Mouse (Mus musculus) lung, postnatal 0 days (tissue): ENCODE data around the gene Mgat5. TPM values are rescaled to one million over a fixed set of nuclear protein-coding genes. Genes with fewer than 3 reads are reported as not detected.

Source experiments
- ATAC-seq: fragments of 200-750 bp; cut with Nextera tagmentation; 2 replicates; pipeline ENCODE4 v1.8.0; 2017; ENCODE audit warnings: moderate library complexity
- DNase-seq: peaks from one replicate; pipeline ENCODE4 v3.0.0-alpha.2; 2016; ENCODE audit warnings: low spot score
- H3K27ac ChIP-seq: fragments of 300-500 bp; sonication (generic); 2 replicates; pipeline ENCODE4 v1.5.1; 2014; ENCODE audit warnings: antibody characterized with exemption, mild to moderate bottlenecking, low read length, mixed read lengths
- H3K27me3 ChIP-seq: fragments of 300-500 bp; sonication (generic); replicated peaks from 2 replicates; pipeline ENCODE4 v1.6.1; 2014; ENCODE audit warnings: low read length, mixed read lengths; ENCODE audit not compliant: insufficient read depth
- H3K36me3 ChIP-seq: fragments of 300-500 bp; sonication (generic); 2 replicates; pipeline ENCODE4 v1.6.1; 2014; ENCODE audit warnings: low read length, mixed read lengths; ENCODE audit not compliant: insufficient read depth
- H3K4me1 ChIP-seq: fragments of 300-500 bp; sonication (generic); 2 replicates; pipeline ENCODE4 v1.6.1; 2014; ENCODE audit warnings: antibody characterized with exemption, low read depth, low read length, mixed read lengths; ENCODE audit not compliant: insufficient read depth
- H3K4me2 ChIP-seq: fragments of 300-500 bp; sonication (generic); replicated peaks from 2 replicates; pipeline ENCODE4 v1.6.1; 2014; ENCODE audit warnings: low read depth, mild to moderate bottlenecking, low read length, moderate library complexity, mixed read lengths
- H3K4me3 ChIP-seq: fragments of 300-500 bp; sonication (generic); 2 replicates; pipeline ENCODE4 v1.5.1; 2014; ENCODE audit warnings: low read depth, low read length
- H3K9ac ChIP-seq: fragments of 300-500 bp; sonication (generic); replicated peaks from 2 replicates; pipeline ENCODE4 v1.6.1; 2014; ENCODE audit warnings: low read depth, mild to moderate bottlenecking
- H3K9me3 ChIP-seq: fragments of 300-500 bp; sonication (generic); 2 replicates; pipeline ENCODE4 v1.6.1; 2016; ENCODE audit warnings: low read length, mixed read lengths
- CTCF ChIP-seq: IDR thresholded peaks from 2 replicates; pipeline ENCODE4 v1.5.1; 2016; ENCODE audit warnings: antibody characterized with exemption, mild to moderate bottlenecking
- EP300 ChIP-seq: IDR thresholded peaks from 2 replicates; pipeline ENCODE4 v1.6.1; 2016; ENCODE audit warnings: antibody characterized with exemption, mild to moderate bottlenecking, control low read depth
- WGBS: fragments of 180-500 bp; shearing (Covaris S2); extraction: QIAGEN DNeasy Blood & Tissue Kit; methylation state at CpG from one replicate; pipeline ENCODE4 v1.1.7; 2014; 5-methylcytosine and 5-hydroxymethylcytosine counted together
- polyA plus RNA-seq: library from polyadenylated mRNA; unstranded; fragments of >200 nt; fragmentation: Nextera tagmentation; extraction: Ambion mirVana; gene quantifications from 2 replicates; pipeline ENCODE4 v1.2.1, GENCODE M21; 2015

Mgat5 gene
- polyA plus RNA-seq, 1 experiment from 2014 or later, result 3.5 TPM

GRCm38 (mm10) chr1:127508921-127509320 lies 304.1 kb downstream of the Mgat5 start:
- Histone ChIP-seq H3K9me3 (no peaks in the 10 kb centered on the region), H3K27ac (no peak overlapping the region), H3K9ac (no peak overlapping the region), H3K27me3 (no peaks in the 10 kb centered on the region), H3K4me3 (no peak overlapping the region), H3K4me2 (no peak overlapping the region), H3K4me1 (no peaks in the 10 kb centered on the region), H3K36me3 (no peaks in the 10 kb centered on the region)
- TF ChIP-seq EP300 (no peak), CTCF (no peak)
- no peak for ATAC-seq
- 72% methylated on average over 8 of the region's 8 CpGs for WGBS
- DNase-seq, result no peak

GRCm38 (mm10) chr1:127511362-127511761 lies 306.5 kb downstream of the Mgat5 start:
- Histone ChIP-seq H3K9me3 (no peaks in the 10 kb centered on the region), H3K36me3 (no peaks in the 10 kb centered on the region), H3K4me3 (no peak overlapping the region), H3K4me1 (no peaks in the 10 kb centered on the region), H3K4me2 (no peak overlapping the region), H3K27me3 (no peaks in the 10 kb centered on the region), H3K27ac (no peak overlapping the region), H3K9ac (no peak overlapping the region)
- 83% methylated on average over 6 of the region's 6 CpGs for WGBS
- TF ChIP-seq EP300 (no peak), CTCF (no peak)
- no peak for ATAC-seq
- DNase-seq, result no peak

- no peak overlapping the region for H3K27ac ChIP-seq
- ATAC-seq (no peak), DNase-seq (no peak)
- 68% methylated on average over 6 of the region's 6 CpGs for WGBS
- no peak overlapping the region for H3K9ac ChIP-seq
- H3K9me3 ChIP-seq, result no peaks in the 10 kb centered on the region
- no peak overlapping the region for H3K4me3 ChIP-seq
- no peak for TF ChIP-seq EP300
- no peak for TF ChIP-seq CTCF
- no peak overlapping the region for H3K4me2 ChIP-seq
- no peaks in the 10 kb centered on the region for H3K36me3 ChIP-seq
- H3K27me3 ChIP-seq, result no peaks in the 10 kb centered on the region
- H3K4me1 ChIP-seq, result no peaks in the 10 kb centered on the region
Measured at GRCm38 (mm10) chr1:127512709-127513108, 307.9 kb downstream of the Mgat5 start.

- H3K9ac ChIP-seq, result no peak overlapping the region
- H3K4me1 ChIP-seq, result no peaks in the 10 kb centered on the region
- H3K9me3 ChIP-seq, result no peaks in the 10 kb centered on the region
- H3K4me2 ChIP-seq, result no peak overlapping the region
- H3K27me3 ChIP-seq, result no peaks in the 10 kb centered on the region
- no peaks in the 10 kb centered on the region for H3K36me3 ChIP-seq
- ATAC-seq, result no peak
- DNase-seq, result no peak
- no peak overlapping the region for H3K4me3 ChIP-seq
- TF ChIP-seq CTCF (no peak), EP300 (no peak)
- WGBS, result 81% methylated on average over 8 of the region's 8 CpGs
- no peak overlapping the region for H3K27ac ChIP-seq
Measured at GRCm38 (mm10) chr1:127513140-127513539, 308.3 kb downstream of the Mgat5 start.

GRCm38 (mm10) chr1:127513664-127514063 lies 308.8 kb downstream of the Mgat5 start:
- Histone ChIP-seq H3K27me3 (no peaks in the 10 kb centered on the region), H3K27ac (no peak overlapping the region), H3K36me3 (no peaks in the 10 kb centered on the region), H3K4me1 (no peaks in the 10 kb centered on the region), H3K9ac (no peak overlapping the region), H3K4me3 (no peak overlapping the region), H3K9me3 (no peaks in the 10 kb centered on the region), H3K4me2 (no peak overlapping the region)
- DNase-seq (no peak), ATAC-seq (no peak)
- no peak for TF ChIP-seq CTCF
- no peak for TF ChIP-seq EP300
- WGBS, result 82% methylated on average over 3 of the region's 3 CpGs

GRCm38 (mm10) chr1:127514479-127514878 lies 309.7 kb downstream of the Mgat5 start:
- Histone ChIP-seq H3K4me3 (no peak overlapping the region), H3K9ac (no peak overlapping the region), H3K4me2 (no peak overlapping the region), H3K27me3 (no peaks in the 10 kb centered on the region), H3K9me3 (no peaks in the 10 kb centered on the region), H3K36me3 (no peaks in the 10 kb centered on the region), H3K27ac (no peak overlapping the region), H3K4me1 (no peaks in the 10 kb centered on the region)
- ATAC-seq, result no peak
- TF ChIP-seq EP300 (no peak), CTCF (no peak)
- 77% methylated on average over 3 of the region's 3 CpGs for WGBS
- DNase-seq, result no peak

DNA sequence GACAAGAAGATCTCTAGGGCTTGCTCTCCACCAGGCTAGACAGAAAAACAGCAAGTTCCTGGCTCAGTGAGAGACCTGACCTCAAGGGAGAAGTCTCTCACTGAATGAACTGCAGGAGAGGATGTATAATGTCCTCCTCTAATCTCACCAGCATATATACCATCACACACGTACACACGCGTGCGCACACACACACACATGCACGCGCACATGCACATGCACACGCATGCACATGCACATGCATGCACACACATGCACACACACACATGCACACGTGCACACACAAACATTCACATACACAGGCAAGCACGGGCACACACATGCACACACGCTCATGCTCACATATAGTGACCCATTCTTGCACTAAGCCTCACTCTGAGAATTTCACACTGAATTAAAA lies 310.1 kb downstream of the Mgat5 start:
- ATAC-seq, result no peak
- 97% methylated on average over 10 of the region's 10 CpGs for WGBS
- no peak overlapping the region for H3K9ac ChIP-seq
- TF ChIP-seq EP300, result no peak
- no peak for TF ChIP-seq CTCF
- no peak overlapping the region for H3K27ac ChIP-seq
- no peak overlapping the region for H3K4me2 ChIP-seq
- H3K9me3 ChIP-seq, result no peaks in the 10 kb centered on the region
- no peaks in the 10 kb centered on the region for H3K36me3 ChIP-seq
- H3K4me3 ChIP-seq, result no peak overlapping the region
- H3K27me3 ChIP-seq, result no peaks in the 10 kb centered on the region
- no peak for DNase-seq
- no peaks in the 10 kb centered on the region for H3K4me1 ChIP-seq
